Mouse (Mus musculus): ENCODE measurements around the gene Flvcr1. TPM values are rescaled to one million over a fixed set of nuclear protein-coding genes. Genes with fewer than 3 reads are reported as not detected.

The Flvcr1 gene
- polyA plus RNA-seq, 1 experiment from 2014 or later, result 6.2 TPM

GRCm38 (mm10) chr1:191000686-191001085 is 25.3 kb downstream of the Flvcr1 start:
- no peak for ATAC-seq (ENCODE audit: low FRiP score, low TSS enrichment)
- 78% methylated on average over 3 of the region's 3 CpGs for WGBS
- Histone ChIP-seq H3K27ac (ENCODE audit: low read length) (no peak overlapping the region), H3K4me1 (ENCODE audit: insufficient read depth, low read length) (peaks cover 2% of the 10 kb centered on the region; the same call in 1 of the 2 replicates), H3K4me2 (replicated peaks; ENCODE audit: low read depth, low read length) (no peak overlapping the region), H3K9me3 (ENCODE audit: low read length) (peaks cover 6% of the 10 kb centered on the region; the same call in 1 of the 2 replicates), H3K27me3 (ENCODE audit: insufficient read depth, low read length) (no peaks in the 10 kb centered on the region), H3K36me3 (ENCODE audit: insufficient read depth, low read length) (no peaks in the 10 kb centered on the region), H3K4me3 (ENCODE audit: low read length) (no peak overlapping the region), H3K9ac (replicated peaks; ENCODE audit: low read length) (no peak overlapping the region)

- Histone ChIP-seq H3K27me3 (ENCODE audit: insufficient read depth, low read length) (no peaks in the 10 kb centered on the region), H3K4me2 (replicated peaks; ENCODE audit: low read depth, low read length) (no peak overlapping the region), H3K4me1 (ENCODE audit: insufficient read depth, low read length) (peaks cover 7% of the 10 kb centered on the region; the same call in 1 of the 2 replicates), H3K4me3 (ENCODE audit: low read length) (no peak overlapping the region), H3K9ac (replicated peaks; ENCODE audit: low read length) (no peak overlapping the region), H3K9me3 (ENCODE audit: low read length) (peaks cover 6% of the 10 kb centered on the region; the same call in 1 of the 2 replicates), H3K36me3 (ENCODE audit: insufficient read depth, low read length) (no peaks in the 10 kb centered on the region), H3K27ac (ENCODE audit: low read length) (no peak overlapping the region)
- 73% methylated on average over 1 of the region's 1 CpGs for WGBS
- no peak for ATAC-seq (ENCODE audit: low FRiP score, low TSS enrichment)
Measured at GRCm38 (mm10) chr1:190998027-190998426, 27.9 kb downstream of the Flvcr1 start.

GRCm38 (mm10) chr1:190996346-190996877 is 29.5 kb downstream of the Flvcr1 start:
- Histone ChIP-seq H3K4me1 (ENCODE audit: insufficient read depth, low read length) (peaks cover 7% of the 10 kb centered on the region; the same call in 1 of the 2 replicates), H3K4me2 (replicated peaks; ENCODE audit: low read depth, low read length) (no peak overlapping the region), H3K27me3 (ENCODE audit: insufficient read depth, low read length) (no peaks in the 10 kb centered on the region), H3K27ac (ENCODE audit: low read length) (no peak overlapping the region), H3K4me3 (ENCODE audit: low read length) (no peak overlapping the region), H3K9ac (replicated peaks; ENCODE audit: low read length) (no peak overlapping the region), H3K36me3 (ENCODE audit: insufficient read depth, low read length) (no peaks in the 10 kb centered on the region), H3K9me3 (ENCODE audit: low read length) (peaks cover 6% of the 10 kb centered on the region; the same call in 1 of the 2 replicates)
- ATAC-seq (ENCODE audit: low FRiP score, low TSS enrichment), result no peak
- WGBS, result 73% methylated on average over 6 of the region's 6 CpGs

GRCm38 (mm10) chr1:190995548-190995947 is 30.4 kb downstream of the Flvcr1 start:
- Histone ChIP-seq H3K9me3 (ENCODE audit: low read length) (peaks cover 6% of the 10 kb centered on the region; the same call in 1 of the 2 replicates), H3K27me3 (ENCODE audit: insufficient read depth, low read length) (no peaks in the 10 kb centered on the region), H3K4me2 (replicated peaks; ENCODE audit: low read depth, low read length) (no peak overlapping the region), H3K9ac (replicated peaks; ENCODE audit: low read length) (no peak overlapping the region), H3K27ac (ENCODE audit: low read length) (no peak overlapping the region), H3K4me1 (ENCODE audit: insufficient read depth, low read length) (peaks cover 7% of the 10 kb centered on the region; the same call in 1 of the 2 replicates), H3K36me3 (ENCODE audit: insufficient read depth, low read length) (no peaks in the 10 kb centered on the region), H3K4me3 (ENCODE audit: low read length) (no peak overlapping the region)
- ATAC-seq (ENCODE audit: low FRiP score, low TSS enrichment), result peak; percentile 92
- WGBS, result 26% methylated on average over 7 of the region's 7 CpGs

- Histone ChIP-seq H3K4me3 (ENCODE audit: low read length) (no peak overlapping the region), H3K9ac (replicated peaks; ENCODE audit: low read length) (no peak overlapping the region), H3K4me1 (ENCODE audit: insufficient read depth, low read length) (no peaks in the 10 kb centered on the region), H3K36me3 (ENCODE audit: insufficient read depth, low read length) (no peaks in the 10 kb centered on the region), H3K9me3 (ENCODE audit: low read length) (no peaks in the 10 kb centered on the region), H3K27ac (ENCODE audit: low read length) (no peak overlapping the region), H3K4me2 (replicated peaks; ENCODE audit: low read depth, low read length) (no peak overlapping the region), H3K27me3 (ENCODE audit: insufficient read depth, low read length) (no peaks in the 10 kb centered on the region)
- 82% methylated on average over 9 of the region's 9 CpGs for WGBS
- no peak for ATAC-seq (ENCODE audit: low FRiP score, low TSS enrichment)
Measured at GRCm38 (mm10) chr1:190989437-190990082, 36.4 kb downstream of the Flvcr1 start.

GRCm38 (mm10) chr1:190981412-190981811 is 44.5 kb downstream of the Flvcr1 start:
- peaks cover 23% of the 10 kb centered on the region for H3K4me1 ChIP-seq (ENCODE audit: insufficient read depth, low read length)
- no peaks in the 10 kb centered on the region for H3K9me3 ChIP-seq (ENCODE audit: low read length)
- H3K4me3 ChIP-seq (ENCODE audit: low read length), result no peak overlapping the region
- H3K27ac ChIP-seq (ENCODE audit: low read length), result no peak overlapping the region
- WGBS, result 83% methylated on average over 4 of the region's 4 CpGs
- no peaks in the 10 kb centered on the region for H3K27me3 ChIP-seq (ENCODE audit: insufficient read depth, low read length)
- H3K4me2 ChIP-seq (replicated peaks; ENCODE audit: low read depth, low read length), result no peak overlapping the region
- H3K9ac ChIP-seq (replicated peaks; ENCODE audit: low read length), result no peak overlapping the region
- ATAC-seq (ENCODE audit: low FRiP score, low TSS enrichment), result no peak
- H3K36me3 ChIP-seq (ENCODE audit: insufficient read depth, low read length), result no peaks in the 10 kb centered on the region

GRCm38 (mm10) chr1:190980470-190980869 is 45.5 kb downstream of the Flvcr1 start:
- H3K9me3 ChIP-seq (ENCODE audit: low read length), result no peaks in the 10 kb centered on the region
- H3K4me3 ChIP-seq (ENCODE audit: low read length), result no peak overlapping the region
- no peak overlapping the region for H3K27ac ChIP-seq (ENCODE audit: low read length)
- no peak for ATAC-seq (ENCODE audit: low FRiP score, low TSS enrichment)
- 81% methylated on average over 1 of the region's 1 CpGs for WGBS
- H3K4me2 ChIP-seq (replicated peaks; ENCODE audit: low read depth, low read length), result no peak overlapping the region
- no peaks in the 10 kb centered on the region for H3K27me3 ChIP-seq (ENCODE audit: insufficient read depth, low read length)
- H3K9ac ChIP-seq (replicated peaks; ENCODE audit: low read length), result no peak overlapping the region
- no peaks in the 10 kb centered on the region for H3K36me3 ChIP-seq (ENCODE audit: insufficient read depth, low read length)
- peaks cover 25% of the 10 kb centered on the region for H3K4me1 ChIP-seq (ENCODE audit: insufficient read depth, low read length)

GRCm38 (mm10) chr1:190979100-190979563 is 46.8 kb downstream of the Flvcr1 start, which contains the start of gene Vash2:
Gene Vash2, minus strand, starts transcription at chr1:190979296.
- Histone ChIP-seq H3K27me3 (ENCODE audit: insufficient read depth, low read length) (no peaks in the 10 kb centered on the region), H3K4me1 (ENCODE audit: insufficient read depth, low read length) (peaks cover 25% of the 10 kb centered on the region), H3K9ac (replicated peaks; ENCODE audit: low read length) (peak within 1 kb of the TSS; percentile 82), H3K4me2 (replicated peaks; ENCODE audit: low read depth, low read length) (peak within 1 kb of the TSS; percentile 99), H3K9me3 (ENCODE audit: low read length) (no peaks in the 10 kb centered on the region), H3K27ac (ENCODE audit: low read length) (peak within 1 kb of the TSS; percentile 89), H3K36me3 (ENCODE audit: insufficient read depth, low read length) (peaks cover 4% of the 10 kb centered on the region; the same call in 1 of the 2 replicates), H3K4me3 (ENCODE audit: low read length) (peak within 1 kb of the TSS; percentile 71)
- ATAC-seq (ENCODE audit: low FRiP score, low TSS enrichment), result peak; percentile 98
- under 1% methylated on average over 38 of the region's 38 CpGs for WGBS

GRCm38 (mm10) chr1:190978511-190979073 is 47.4 kb downstream of the Flvcr1 start:
- Histone ChIP-seq H3K36me3 (ENCODE audit: insufficient read depth, low read length) (peaks cover 4% of the 10 kb centered on the region), H3K9ac (replicated peaks; ENCODE audit: low read length) (peak overlapping the region; percentile 82), H3K4me2 (replicated peaks; ENCODE audit: low read depth, low read length) (peak overlapping the region; percentile 99), H3K27ac (ENCODE audit: low read length) (peak overlapping the region; percentile 89), H3K4me3 (ENCODE audit: low read length) (peak overlapping the region; percentile 71), H3K4me1 (ENCODE audit: insufficient read depth, low read length) (peaks cover 25% of the 10 kb centered on the region), H3K9me3 (ENCODE audit: low read length) (no peaks in the 10 kb centered on the region), H3K27me3 (ENCODE audit: insufficient read depth, low read length) (no peaks in the 10 kb centered on the region)
- peak; percentile 77 for ATAC-seq (ENCODE audit: low FRiP score, low TSS enrichment)
- WGBS, result under 1% methylated on average over 46 of the region's 46 CpGs

GRCm38 (mm10) chr1:190978001-190978400 is 48.0 kb downstream of the Flvcr1 start:
- Histone ChIP-seq H3K4me1 (ENCODE audit: insufficient read depth, low read length) (peaks cover 28% of the 10 kb centered on the region), H3K9ac (replicated peaks; ENCODE audit: low read length) (peak overlapping the region; percentile 82), H3K4me2 (replicated peaks; ENCODE audit: low read depth, low read length) (peak overlapping the region; percentile 99), H3K4me3 (ENCODE audit: low read length) (peak overlapping the region; percentile 71), H3K27me3 (ENCODE audit: insufficient read depth, low read length) (no peaks in the 10 kb centered on the region), H3K36me3 (ENCODE audit: insufficient read depth, low read length) (peaks cover 9% of the 10 kb centered on the region), H3K27ac (ENCODE audit: low read length) (no peak overlapping the region), H3K9me3 (ENCODE audit: low read length) (no peaks in the 10 kb centered on the region)
- under 1% methylated on average over 22 of the region's 22 CpGs for WGBS
- ATAC-seq (ENCODE audit: low FRiP score, low TSS enrichment), result no peak
